ENCODE assay signal across 9 mouse cellular contexts in genomic region chr10:59952152-59952780, GRCm38 (mm10). TPM values are rescaled to one million over a fixed set of nuclear protein-coding genes. Genes with fewer than 3 reads are reported as not detected.
DNase-seq lines count a peak whose midpoint lies in the region; ATAC-seq and TF ChIP-seq lines count a peak whose summit lies in the region.
"Had no signal": no experiment of that assay in that cellular context is flagged by ENCODE, and none has a peak within 500 bp of the region (broad histone marks: within the 10 kb centered on the region; RNA-seq: fewer than 3 reads in every experiment).

No protein-coding gene starts in this region.

- no peak for DNase-seq in kidney, adult 18-20 months
- peak; percentile 75 to 80 for DNase-seq in cerebellum, adult 2 months
- peak; percentile 76 to 84 for DNase-seq in heart, postnatal 36 days
- DNase-seq in left cerebral cortex, postnatal 25 days (ENCODE audit: low spot score in 2 of 2), result peak; percentile 65
- peak; percentile 98 for DNase-seq in midbrain, embryonic 11.5 days (ENCODE audit: low spot score, missing footprints)

- peak overlapping the region; percentile 75 for H3K27ac ChIP-seq in kidney, embryonic 14.5 days (ENCODE audit: low read depth, low read length)
- H3K27ac ChIP-seq in cerebellum, adult 2 months (ENCODE audit: insufficient read depth, low read length), result peak overlapping the region; percentile 100
- H3K27ac ChIP-seq in forebrain, embryonic 15.5 days (replicated peaks), result peak overlapping the region; percentile 95
- peak overlapping the region; percentile 95 for H3K27ac ChIP-seq in midbrain, embryonic 11.5 days (ENCODE audit: low read depth, low read length)
- H3K27ac ChIP-seq in stomach, embryonic 15.5 days, result peak overlapping the region; percentile 88

- H3K4me1 ChIP-seq in kidney, embryonic 14.5 days (ENCODE audit: control insufficient read depth, insufficient read depth, low read length), result peaks cover 24% of the 10 kb centered on the region
- H3K4me1 ChIP-seq in cerebellum, adult 2 months (ENCODE audit: control insufficient read depth, insufficient read depth, low read length), result peaks cover 9% of the 10 kb centered on the region
- peaks cover 40% of the 10 kb centered on the region for H3K4me1 ChIP-seq in forebrain, embryonic 15.5 days
- peaks cover 30% of the 10 kb centered on the region for H3K4me1 ChIP-seq in midbrain, embryonic 11.5 days (ENCODE audit: control insufficient read depth, insufficient read depth, low read length)
- H3K4me1 ChIP-seq in stomach, embryonic 15.5 days, result peaks cover 24% of the 10 kb centered on the region; the same call in 1 of the 2 replicates

- peak overlapping the region; percentile 73 for H3K4me3 ChIP-seq in kidney, embryonic 14.5 days (ENCODE audit: low read length)
- H3K4me3 ChIP-seq in cerebellum, adult 2 months (replicated peaks; ENCODE audit: insufficient read depth, low read depth, low read length), result peak overlapping the region; percentile 76
- peak overlapping the region; percentile 99 for H3K4me3 ChIP-seq in forebrain, embryonic 15.5 days
- peak overlapping the region; percentile 83 for H3K4me3 ChIP-seq in midbrain, embryonic 11.5 days (ENCODE audit: low read depth, low read length)
- peak overlapping the region; percentile 79 for H3K4me3 ChIP-seq in stomach, embryonic 15.5 days (replicated peaks)

- under 1% methylated on average over 31 of the region's 31 CpGs for WGBS in kidney, embryonic 14.5 days
- WGBS in cerebellum, adult 2 months, result 1% methylated on average over 31 of the region's 31 CpGs
- WGBS in forebrain, embryonic 15.5 days, result under 1% methylated on average over 31 of the region's 31 CpGs
- under 1% methylated on average over 31 of the region's 31 CpGs for WGBS in midbrain, embryonic 11.5 days
- WGBS in stomach, embryonic 15.5 days, result under 1% methylated on average over 31 of the region's 31 CpGs

- no peaks in the 10 kb centered on the region for H3K9me3 ChIP-seq in kidney, embryonic 14.5 days (ENCODE audit: control insufficient read depth, low read length)
- no peaks in the 10 kb centered on the region for H3K9me3 ChIP-seq in forebrain, embryonic 15.5 days
- no peaks in the 10 kb centered on the region for H3K9me3 ChIP-seq in midbrain, embryonic 11.5 days (ENCODE audit: control insufficient read depth, low read length)
- no peaks in the 10 kb centered on the region for H3K9me3 ChIP-seq in stomach, embryonic 15.5 days

- TF ChIP-seq CTCF in cerebellum, adult 2 months (IDR thresholded peaks at IDR 0.05; ENCODE audit: borderline replicate concordance, insufficient read depth, low read depth, low read length), result no peak

- no peaks in the 10 kb centered on the region for H3K36me3 ChIP-seq in kidney, embryonic 14.5 days (ENCODE audit: control insufficient read depth, insufficient read depth, low read length)
- no peaks in the 10 kb centered on the region; the same call in 1 of the 2 replicates for H3K36me3 ChIP-seq in forebrain, embryonic 15.5 days
- H3K36me3 ChIP-seq in midbrain, embryonic 11.5 days (ENCODE audit: control insufficient read depth, insufficient read depth, low read length), result no peaks in the 10 kb centered on the region
- no peaks in the 10 kb centered on the region for H3K36me3 ChIP-seq in stomach, embryonic 15.5 days

- no peak; the same call in 1 of the 2 replicates for ATAC-seq in kidney, embryonic 14.5 days (ENCODE audit: low FRiP score, low TSS enrichment)
- peak; percentile 67 for ATAC-seq in forebrain, embryonic 15.5 days (replicated peaks)
- peak; percentile 51 for ATAC-seq in midbrain, embryonic 11.5 days (ENCODE audit: low FRiP score)
- ATAC-seq in stomach, embryonic 15.5 days (ENCODE audit: insufficient read depth, low FRiP score, low read depth), result peak; percentile 13

- H3K9ac ChIP-seq in kidney, embryonic 14.5 days (ENCODE audit: low read depth, low read length), result peak overlapping the region; percentile 62
- H3K9ac ChIP-seq in forebrain, embryonic 15.5 days (replicated peaks), result peak overlapping the region; percentile 99
- peak overlapping the region; percentile 92 for H3K9ac ChIP-seq in midbrain, embryonic 11.5 days (ENCODE audit: low read length)
- peak overlapping the region; percentile 67 for H3K9ac ChIP-seq in stomach, embryonic 15.5 days

- peak overlapping the region; percentile 94 for H3K4me2 ChIP-seq in kidney, embryonic 14.5 days (replicated peaks; ENCODE audit: low read depth, low read length)
- H3K4me2 ChIP-seq in forebrain, embryonic 15.5 days (replicated peaks), result peak overlapping the region; percentile 86
- peak overlapping the region; percentile 93 for H3K4me2 ChIP-seq in midbrain, embryonic 11.5 days
- H3K4me2 ChIP-seq in stomach, embryonic 15.5 days, result peak overlapping the region; percentile 79

- intact Hi-C loops in heart, postnatal 36 days (cut with DNase I), result loop anchor here (1.0 kb wide), 1 partner anchor 22 kb away; no protein-coding TSS in a partner anchor
- intact Hi-C loops in left cerebral cortex, postnatal 25 days (cut with DNase I), result loop anchor here (1.0 to 2.0 kb wide), 2 partner anchors 18 to 51 kb away; partner anchors contain the start of genes Anapc16 and Ascc1

- no peaks in the 10 kb centered on the region for H3K27me3 ChIP-seq in kidney, embryonic 14.5 days (ENCODE audit: control insufficient read depth, insufficient read depth, low read length)
- no peaks in the 10 kb centered on the region for H3K27me3 ChIP-seq in cerebellum, adult 2 months (ENCODE audit: control insufficient read depth, insufficient read depth, low read length)
- no peaks in the 10 kb centered on the region for H3K27me3 ChIP-seq in forebrain, embryonic 15.5 days
- no peaks in the 10 kb centered on the region for H3K27me3 ChIP-seq in midbrain, embryonic 11.5 days (ENCODE audit: control insufficient read depth, insufficient read depth, low read length)
- no peaks in the 10 kb centered on the region for H3K27me3 ChIP-seq in stomach, embryonic 15.5 days (replicated peaks)
- H3K27me3 ChIP-seq: Patski had no signal

- peak; percentile 55; the same call in 1 of the 2 replicates for TF ChIP-seq POLR2A in cerebellum, adult 2 months (IDR thresholded peaks at IDR 0.05; ENCODE audit: borderline replicate concordance, insufficient read depth, low read length)

RNA-seq across cellular contexts. Expression of gene Ddit4, which starts 0.6 kb away (rescaled TPM):
- polyA plus RNA-seq in kidney, embryonic 14.5 days (2014; fragmentation: Nextera tagmentation; extraction: Ambion mirVana), result 1.8 and 2.9 TPM in 2 replicates
- polyA plus RNA-seq in cerebellum, adult 2 months (2012; rRNA removed), result 48.3 and 53.9 TPM in 2 replicates
- polyA plus RNA-seq in forebrain, embryonic 15.5 days (2015; fragmentation: Nextera tagmentation; extraction: Ambion mirVana), result 90.0 and 92.5 TPM in 2 replicates
- 10 to 100 TPM; 37.1 to 64.2 TPM for total RNA-seq in heart, postnatal 36 days (2021)
- 10 to 100 TPM; 40.8 to 42.6 TPM for total RNA-seq in left cerebral cortex, postnatal 25 days (2021)
- 4.1 and 4.5 TPM in 2 replicates for polyA plus RNA-seq in midbrain, embryonic 11.5 days (2014; fragmentation: Nextera tagmentation; extraction: Ambion mirVana)
- polyA plus RNA-seq in stomach, embryonic 15.5 days (2015; fragmentation: Nextera tagmentation; extraction: Ambion mirVana), result 45.6 and 45.8 TPM in 2 replicates

RNA-seq across cellular contexts. Expression of gene Ascc1, which starts 50.3 kb away (rescaled TPM):
- polyA plus RNA-seq in kidney, embryonic 14.5 days (2014; fragmentation: Nextera tagmentation; extraction: Ambion mirVana), result 45.8 and 47.4 TPM in 2 replicates
- polyA plus RNA-seq in cerebellum, adult 2 months (2012; rRNA removed), result 25.4 and 28.8 TPM in 2 replicates
- 47.9 and 48.9 TPM in 2 replicates for polyA plus RNA-seq in forebrain, embryonic 15.5 days (2015; fragmentation: Nextera tagmentation; extraction: Ambion mirVana)
- total RNA-seq in heart, postnatal 36 days (2021), result 10 to 100 TPM; 23.0 to 24.0 TPM
- 10 to 100 TPM; 15.1 to 15.5 TPM for total RNA-seq in left cerebral cortex, postnatal 25 days (2021)
- polyA plus RNA-seq in midbrain, embryonic 11.5 days (2014; fragmentation: Nextera tagmentation; extraction: Ambion mirVana), result 42.5 and 43.6 TPM in 2 replicates
- 42.4 and 47.0 TPM in 2 replicates for polyA plus RNA-seq in stomach, embryonic 15.5 days (2015; fragmentation: Nextera tagmentation; extraction: Ambion mirVana)

RNA-seq across cellular contexts. Expression of gene Anapc16, which starts 50.7 kb away (rescaled TPM):
- polyA plus RNA-seq in kidney, embryonic 14.5 days (2014; fragmentation: Nextera tagmentation; extraction: Ambion mirVana), result 106 and 108 TPM in 2 replicates
- 93.2 and 95.5 TPM in 2 replicates for polyA plus RNA-seq in cerebellum, adult 2 months (2012; rRNA removed)
- polyA plus RNA-seq in forebrain, embryonic 15.5 days (2015; fragmentation: Nextera tagmentation; extraction: Ambion mirVana), result 117 TPM in 2 replicates
- total RNA-seq in heart, postnatal 36 days (2021), result 10 to 100 TPM; 68.1 to 73.7 TPM
- total RNA-seq in left cerebral cortex, postnatal 25 days (2021), result 10 to 100 TPM; 62.9 to 63.5 TPM
- polyA plus RNA-seq in midbrain, embryonic 11.5 days (2014; fragmentation: Nextera tagmentation; extraction: Ambion mirVana), result 87.2 and 98.5 TPM in 2 replicates
- 98.8 and 107 TPM in 2 replicates for polyA plus RNA-seq in stomach, embryonic 15.5 days (2015; fragmentation: Nextera tagmentation; extraction: Ambion mirVana)
